Mouse (Mus musculus): ENCODE data around the gene Gnptg.

- TF ChIP-seq MAFK (IDR thresholded peaks at IDR 0.05; ENCODE audit: insufficient read depth, low read depth, low read length), result no peak
- no peak for TF ChIP-seq ZNF384 (IDR thresholded peaks at IDR 0.05; ENCODE audit: low read depth, low read length)
Measured at GRCm38 (mm10) chr17:25239695-25240636, at the start of gene Gnptg, which contains the start of gene Tsr3.

Measured in ES-E14 (cell line).